ENCODE assay signal across 7 mouse cellular contexts in the genomic region with DNA sequence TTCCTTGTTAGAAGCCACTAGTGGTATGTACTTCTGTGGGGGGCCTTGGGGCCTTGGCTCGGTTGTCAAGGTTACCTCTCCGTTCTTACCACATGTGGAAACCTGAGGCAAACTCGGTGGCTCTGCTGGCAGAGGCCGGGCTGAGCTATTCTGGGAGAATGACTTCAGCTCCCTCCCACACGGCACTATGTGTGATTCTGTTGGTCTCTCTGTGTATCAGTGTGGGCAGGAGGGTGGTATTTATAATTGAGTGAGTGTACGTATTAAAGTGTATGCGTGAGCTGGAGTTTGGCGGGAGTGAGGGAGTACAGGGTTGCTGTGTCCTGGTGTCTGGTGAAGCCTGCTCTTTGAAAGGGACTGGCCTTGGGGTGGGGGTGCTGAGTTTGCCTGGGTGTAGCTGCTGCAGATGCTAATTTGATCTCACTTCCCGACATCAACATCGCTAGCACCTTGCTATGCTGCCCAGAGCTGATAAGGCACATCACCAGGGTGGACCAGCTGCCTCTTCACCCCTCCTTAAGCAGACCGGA. TPM values are rescaled to one million over a fixed set of nuclear protein-coding genes. Genes with fewer than 3 reads are reported as not detected.
A peak's percentile ranks its signal among the peaks of the same experiment; 100 is the strongest.
DNase-seq lines count a peak whose midpoint lies in the region.

No protein-coding gene starts in this region.

- DNase-seq in ovary, adult 18-20 months (ENCODE audit: low spot score): peak; percentile 58
- no peak for DNase-seq in ovary, postnatal 10 days (ENCODE audit: low spot score)
- DNase-seq in adrenal gland, postnatal 10 days: peak; percentile 74
- peak; percentile 51 to 80 for DNase-seq in frontal cortex, postnatal 10 days (ENCODE audit: low spot score in 2 of 2)
- peak; percentile 21 to 51 for DNase-seq in kidney, postnatal 4 days
- peak; percentile 53 for DNase-seq in lung, postnatal 14 days
- no peak for DNase-seq in B cell, adult 2 months

RNA-seq across cellular contexts. Expression of a gene that starts 4.1 kb away (rescaled TPM):
- total RNA-seq in adrenal gland, postnatal 10 days (2021): 10 to 100 TPM; 32.4 to 58.1 TPM

RNA-seq across cellular contexts. Expression of a gene that starts 28.0 kb away (rescaled TPM):
- total RNA-seq in adrenal gland, postnatal 10 days (2021): under 1 TPM in 1 of 2 experiments, not detected in 1; 0.15 TPM

RNA-seq across cellular contexts. Expression of a gene that starts 46.0 kb away (rescaled TPM):
- total RNA-seq in adrenal gland, postnatal 10 days (2021): 10 to 100 TPM; 17.4 to 22.2 TPM

Comparison
In these comparisons a context has a peak if more than half of its experiments do, and no peak if none do; other contexts are left out.
1. DNase-seq: peak in ovary, adult 18-20 months (single experiment), adrenal gland, postnatal 10 days (single experiment), frontal cortex, postnatal 10 days (2 of 2), kidney, postnatal 4 days (2 of 2) and lung, postnatal 14 days (single experiment); none in ovary, postnatal 10 days (single experiment) and B cell, adult 2 months (0 of 2).